Mouse (Mus musculus): ENCODE measurements around the gene Bcap31. TPM values are rescaled to one million over a fixed set of nuclear protein-coding genes. Genes with fewer than 3 reads are reported as not detected.

Bcap31 gene
- total RNA-seq, 2 experiments from 2014 or later: 83.2 to 85.3 TPM

Other genes starting within 250 kb of the Bcap31 start
- gene Bgn, start 232.6 kb downstream of the Bcap31 start, total RNA-seq (2021): 10 to 100 TPM; 15.5 to 19.3 TPM
- 100 to 1,000 TPM; 151 to 152 TPM for gene Atp2b3, start 213.1 kb downstream of the Bcap31 start, total RNA-seq (2021)
- under 1 TPM; 0.18 to 0.25 TPM for gene Dusp9, start 76.8 kb downstream of the Bcap31 start, total RNA-seq (2021)
- 100 to 1,000 TPM; 107 to 123 TPM for gene Pnck, start 56.1 kb downstream of the Bcap31 start, total RNA-seq (2021)
- gene Slc6a8, start 43.0 kb downstream of the Bcap31 start, total RNA-seq (2021): 100 to 1,000 TPM in 1 of 2 experiments, 10 to 100 TPM in 1; 92.0 to 100 TPM
- 10 to 100 TPM; 11.7 to 12.1 TPM for gene Abcd1, start 422 bp upstream of the Bcap31 start, total RNA-seq (2021)
- 10 to 100 TPM; 12.0 to 15.5 TPM for gene Plxnb3, start 40.9 kb upstream of the Bcap31 start, total RNA-seq (2021)
- gene Srpk3, start 58.2 kb upstream of the Bcap31 start, total RNA-seq (2021): 1 to 10 TPM; 5.1 to 5.8 TPM
- gene Idh3g, start 70.7 kb upstream of the Bcap31 start, total RNA-seq (2021): 100 to 1,000 TPM; 194 to 202 TPM
- gene Ssr4, start 70.9 kb upstream of the Bcap31 start, total RNA-seq (2021): 10 to 100 TPM; 83.9 to 88.9 TPM
- gene Pdzd4, start 108.8 kb upstream of the Bcap31 start, total RNA-seq (2021): 100 to 1,000 TPM in 1 of 2 experiments, 10 to 100 TPM in 1; 98.3 to 101 TPM
- not detected for gene Avpr2, start 175.9 kb upstream of the Bcap31 start, total RNA-seq (2021)
- gene L1cam, start 179.9 kb upstream of the Bcap31 start, total RNA-seq (2021): 100 to 1,000 TPM; 134 TPM
- 1 to 10 TPM; 5.4 to 6.4 TPM for gene Arhgap4, start 205.7 kb upstream of the Bcap31 start, total RNA-seq (2021)
- 10 to 100 TPM; 65.5 to 70.5 TPM for gene Naa10, start 205.8 kb upstream of the Bcap31 start, total RNA-seq (2021)
- gene Renbp, start 214.7 kb upstream of the Bcap31 start, total RNA-seq (2021): 1 to 10 TPM; 3.0 to 4.2 TPM

All from layer of hippocampus, postnatal 36 days (tissue).